Comparison of ENCODE assay signal across 9 mouse cellular contexts in the genomic region with DNA sequence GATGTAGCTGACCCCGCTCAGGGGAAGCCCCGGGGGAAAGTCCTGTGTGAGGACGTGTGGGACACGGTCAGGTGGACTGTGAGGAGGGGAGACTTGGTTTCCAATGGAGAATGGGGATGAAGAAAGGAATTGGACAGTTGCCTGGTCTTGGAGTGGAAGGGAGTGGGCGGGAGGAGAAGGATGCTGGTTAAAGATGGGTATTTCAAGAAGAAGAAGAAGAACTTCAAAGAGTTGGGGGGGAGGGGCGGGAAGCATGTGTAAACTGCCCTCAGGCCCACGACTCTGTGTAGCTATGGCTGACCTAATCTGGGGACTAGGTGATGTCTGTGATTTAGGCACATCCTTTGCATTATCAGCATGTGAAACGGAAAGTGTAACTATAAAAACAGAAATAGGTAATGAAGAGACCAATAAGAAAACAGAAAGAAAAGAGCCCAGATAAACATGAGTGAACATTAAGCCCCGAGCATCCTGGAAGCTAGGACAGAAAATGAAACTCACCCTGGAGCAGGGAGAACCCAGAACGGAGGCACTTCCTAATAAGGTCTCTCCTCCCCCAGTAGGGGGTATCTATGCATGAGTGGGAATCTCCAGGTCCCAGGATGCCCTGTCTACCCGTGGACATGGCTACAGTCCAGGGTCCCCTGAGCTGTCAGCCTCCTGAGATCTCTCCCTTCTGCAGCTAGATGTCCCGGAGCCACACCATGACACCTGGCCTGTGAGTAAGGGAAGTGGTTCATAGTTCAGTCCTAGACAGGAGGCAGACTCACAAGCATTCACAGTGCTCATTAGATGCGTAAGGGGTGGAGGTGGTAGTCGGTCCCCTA. TPM values are rescaled to one million over a fixed set of nuclear protein-coding genes. Genes with fewer than 3 reads are reported as not detected.
DNase-seq lines count a peak whose midpoint lies in the region; ATAC-seq lines count a peak whose summit lies in the region.
"Had no signal": no experiment of that assay in that cellular context is flagged by ENCODE, and none has a peak within 500 bp of the region (broad histone marks: within the 10 kb centered on the region; RNA-seq: fewer than 3 reads in every experiment).

No protein-coding gene starts in this region.

- no peak overlapping the region for H3K9ac ChIP-seq in hindbrain, embryonic 15.5 days
- H3K9ac ChIP-seq in hindbrain, embryonic 13.5 days: no peak overlapping the region
- peak overlapping the region; percentile 88 for H3K9ac ChIP-seq in liver, embryonic 13.5 days

- peak; percentile 35 to 40 for DNase-seq in B cell, adult 2 months
- DNase-seq in embryonic facial prominence, embryonic 10.5 days (ENCODE audit: low spot score): no peak
- DNase-seq in liver, embryonic 13.5 days: no peak
- DNase-seq in cerebellum, postnatal 4 days (ENCODE audit: low spot score in 2 of 2): no peak
- no peak for DNase-seq in cerebellum, adult 9-11 months
- no peak for DNase-seq in layer of hippocampus, adult 18-20 months (ENCODE audit: low spot score in 2 of 2)

- H3K27me3 ChIP-seq in hindbrain, embryonic 15.5 days: no peaks in the 10 kb centered on the region
- H3K27me3 ChIP-seq in hindbrain, embryonic 13.5 days: no peaks in the 10 kb centered on the region
- H3K27me3 ChIP-seq in embryonic facial prominence, embryonic 10.5 days (replicated peaks; ENCODE audit: low read depth, poor library complexity, severe bottlenecking): no peaks in the 10 kb centered on the region
- H3K27me3 ChIP-seq in liver, embryonic 13.5 days: 0 out of 2 replicates have a peak, but pooled peaks cover 5% of the 10 kb centered on the region
- H3K27me3 ChIP-seq: Patski had no signal

- no peaks in the 10 kb centered on the region for H3K4me1 ChIP-seq in hindbrain, embryonic 15.5 days (replicated peaks)
- H3K4me1 ChIP-seq in hindbrain, embryonic 13.5 days (replicated peaks): no peaks in the 10 kb centered on the region
- H3K4me1 ChIP-seq in embryonic facial prominence, embryonic 10.5 days: peaks cover 38% of the 10 kb centered on the region
- peaks cover 62% of the 10 kb centered on the region for H3K4me1 ChIP-seq in liver, embryonic 13.5 days (replicated peaks)

- no peak overlapping the region for H3K4me3 ChIP-seq in hindbrain, embryonic 15.5 days
- no peak overlapping the region for H3K4me3 ChIP-seq in hindbrain, embryonic 13.5 days
- no peak overlapping the region for H3K4me3 ChIP-seq in embryonic facial prominence, embryonic 10.5 days
- peak overlapping the region; percentile 82 for H3K4me3 ChIP-seq in liver, embryonic 13.5 days (replicated peaks)

- 70% methylated on average over 14 of the region's 14 CpGs for WGBS in hindbrain, embryonic 15.5 days
- WGBS in hindbrain, embryonic 13.5 days: 75% methylated on average over 14 of the region's 14 CpGs
- 67% methylated on average over 14 of the region's 14 CpGs for WGBS in embryonic facial prominence, embryonic 10.5 days
- WGBS in liver, embryonic 13.5 days (ENCODE audit: insufficient replicate concordance): 39% methylated on average over 14 of the region's 14 CpGs

- ATAC-seq in hindbrain, embryonic 15.5 days (ENCODE audit: low FRiP score, low read depth): no peak
- ATAC-seq in hindbrain, embryonic 13.5 days (ENCODE audit: low FRiP score): no peak
- no peak for ATAC-seq in liver, embryonic 13.5 days (ENCODE audit: low read depth)
- ATAC-seq: Patski had no signal

- peak overlapping the region; percentile 28 for H3K4me2 ChIP-seq in hindbrain, embryonic 15.5 days
- no peak overlapping the region for H3K4me2 ChIP-seq in hindbrain, embryonic 13.5 days
- peak overlapping the region; percentile 80 for H3K4me2 ChIP-seq in liver, embryonic 13.5 days

- H3K9me3 ChIP-seq in hindbrain, embryonic 15.5 days: no peaks in the 10 kb centered on the region
- H3K9me3 ChIP-seq in hindbrain, embryonic 13.5 days: no peaks in the 10 kb centered on the region
- H3K9me3 ChIP-seq in embryonic facial prominence, embryonic 10.5 days: no peaks in the 10 kb centered on the region
- H3K9me3 ChIP-seq in liver, embryonic 13.5 days (replicated peaks): no peaks in the 10 kb centered on the region

- no peaks in the 10 kb centered on the region for H3K36me3 ChIP-seq in hindbrain, embryonic 15.5 days
- H3K36me3 ChIP-seq in hindbrain, embryonic 13.5 days: no peaks in the 10 kb centered on the region
- H3K36me3 ChIP-seq in embryonic facial prominence, embryonic 10.5 days (replicated peaks): no peaks in the 10 kb centered on the region
- peaks cover 27% of the 10 kb centered on the region for H3K36me3 ChIP-seq in liver, embryonic 13.5 days

- no peak overlapping the region for H3K27ac ChIP-seq in hindbrain, embryonic 15.5 days (replicated peaks)
- no peak overlapping the region for H3K27ac ChIP-seq in hindbrain, embryonic 13.5 days
- H3K27ac ChIP-seq in embryonic facial prominence, embryonic 10.5 days (replicated peaks): peak overlapping the region; percentile 63; the same call in 1 of the 2 replicates
- H3K27ac ChIP-seq in liver, embryonic 13.5 days: peak overlapping the region; percentile 100

RNA-seq across cellular contexts. Expression of a gene that starts 0.4 kb away (rescaled TPM):
- 0.66 and 1.2 TPM in 2 replicates for polyA plus RNA-seq in hindbrain, embryonic 15.5 days (2015; fragmentation: Nextera tagmentation; extraction: Ambion mirVana)
- polyA plus RNA-seq in hindbrain, embryonic 13.5 days (2015; fragmentation: Nextera tagmentation; extraction: Ambion mirVana): 0.91 and 1.3 TPM in 2 replicates
- 0.35 and 0.98 TPM in 2 replicates for polyA plus RNA-seq in embryonic facial prominence, embryonic 10.5 days (2016; fragmentation: Nextera tagmentation; extraction: Ambion mirVana)
- polyA plus RNA-seq in liver, embryonic 13.5 days (2015; fragmentation: Nextera tagmentation; extraction: Ambion mirVana): 12.6 and 16.5 TPM in 2 replicates
- total RNA-seq in layer of hippocampus, adult 18-20 months (2021): 1 to 10 TPM in 1 of 2 experiments, under 1 TPM in 1; 0.58 to 1.4 TPM

RNA-seq across cellular contexts. Expression of a gene that starts 38.7 kb away (rescaled TPM):
- 1.2 and 2.0 TPM in 2 replicates for polyA plus RNA-seq in hindbrain, embryonic 15.5 days (2015; fragmentation: Nextera tagmentation; extraction: Ambion mirVana)
- 1.4 and 2.6 TPM in 2 replicates for polyA plus RNA-seq in hindbrain, embryonic 13.5 days (2015; fragmentation: Nextera tagmentation; extraction: Ambion mirVana)
- not detected in 2 replicates for polyA plus RNA-seq in embryonic facial prominence, embryonic 10.5 days (2016; fragmentation: Nextera tagmentation; extraction: Ambion mirVana)
- 17.7 and 18.7 TPM in 2 replicates for polyA plus RNA-seq in liver, embryonic 13.5 days (2015; fragmentation: Nextera tagmentation; extraction: Ambion mirVana)
- not detected for total RNA-seq in layer of hippocampus, adult 18-20 months (2021)

RNA-seq across cellular contexts. Expression of a gene that starts 59.6 kb away (rescaled TPM):
- polyA plus RNA-seq in hindbrain, embryonic 15.5 days (2015; fragmentation: Nextera tagmentation; extraction: Ambion mirVana): 45.9 and 47.8 TPM in 2 replicates
- 42.3 and 45.9 TPM in 2 replicates for polyA plus RNA-seq in hindbrain, embryonic 13.5 days (2015; fragmentation: Nextera tagmentation; extraction: Ambion mirVana)
- 38.6 and 39.4 TPM in 2 replicates for polyA plus RNA-seq in embryonic facial prominence, embryonic 10.5 days (2016; fragmentation: Nextera tagmentation; extraction: Ambion mirVana)
- polyA plus RNA-seq in liver, embryonic 13.5 days (2015; fragmentation: Nextera tagmentation; extraction: Ambion mirVana): 20.8 and 25.2 TPM in 2 replicates
- 10 to 100 TPM; 35.5 to 38.7 TPM for total RNA-seq in layer of hippocampus, adult 18-20 months (2021)

Comparison
In these comparisons a context has a peak if more than half of its experiments do, and no peak if none do; other contexts are left out.
1. H3K27ac ChIP-seq: peak in embryonic facial prominence, embryonic 10.5 days (single experiment) and liver, embryonic 13.5 days (single experiment); none in hindbrain, embryonic 15.5 days (single experiment) and hindbrain, embryonic 13.5 days (single experiment).
2. DNase-seq: peak in B cell, adult 2 months (2 of 2); none in embryonic facial prominence, embryonic 10.5 days (single experiment), liver, embryonic 13.5 days (single experiment), cerebellum, postnatal 4 days (0 of 2), cerebellum, adult 9-11 months (single experiment) and layer of hippocampus, adult 18-20 months (0 of 2).